Mouse (Mus musculus) cerebellum, adult 2 months (tissue): ENCODE measurements around the gene Ccdc92b.

ENCODE experiments used
- CTCF ChIP-seq: fragments of 200-500 bp; IDR thresholded peaks from 2 replicates; pipeline ENCODE4 v1.5.1; 2011; ENCODE audit warnings: low read depth, mild to moderate bottlenecking, control low read depth, low read length, moderate library complexity, borderline replicate concordance; ENCODE audit not compliant: insufficient read depth
- POLR2A ChIP-seq: fragments of 200-500 bp; IDR thresholded peaks from 2 replicates; pipeline ENCODE4 v1.6.1; 2011; ENCODE audit warnings: low read length, control low read depth, borderline replicate concordance; ENCODE audit not compliant: insufficient read depth

DNA sequence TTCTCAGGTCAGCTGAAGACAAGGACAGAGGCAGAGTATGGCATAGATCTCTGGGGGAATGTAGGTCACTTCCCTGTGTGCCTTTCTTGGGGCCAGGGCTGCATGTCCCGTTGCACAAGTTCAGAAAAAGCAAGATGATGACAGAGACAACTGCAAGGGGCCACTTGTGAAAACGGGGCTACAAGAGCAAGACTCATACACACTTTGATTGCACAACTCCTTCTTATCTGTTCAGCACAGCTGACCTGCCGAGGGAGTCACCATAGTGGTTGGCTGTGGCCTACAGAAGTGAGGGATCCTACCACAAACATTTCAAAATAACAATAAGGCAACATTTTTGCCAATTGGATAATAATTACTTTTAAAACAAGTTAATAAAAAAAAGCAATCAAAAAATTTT, 42.3 kb upstream of the Ccdc92b start:
- no peak for TF ChIP-seq CTCF
- TF ChIP-seq POLR2A = no peak
